Mouse (Mus musculus): ENCODE data around the gene Zfp689.
"Not testable (repeated sequence)": the region's sequence is repeated elsewhere in the genome, so short reads cannot be mapped to it uniquely, and the experiment has no call there.

The Zfp689 gene

DNA sequence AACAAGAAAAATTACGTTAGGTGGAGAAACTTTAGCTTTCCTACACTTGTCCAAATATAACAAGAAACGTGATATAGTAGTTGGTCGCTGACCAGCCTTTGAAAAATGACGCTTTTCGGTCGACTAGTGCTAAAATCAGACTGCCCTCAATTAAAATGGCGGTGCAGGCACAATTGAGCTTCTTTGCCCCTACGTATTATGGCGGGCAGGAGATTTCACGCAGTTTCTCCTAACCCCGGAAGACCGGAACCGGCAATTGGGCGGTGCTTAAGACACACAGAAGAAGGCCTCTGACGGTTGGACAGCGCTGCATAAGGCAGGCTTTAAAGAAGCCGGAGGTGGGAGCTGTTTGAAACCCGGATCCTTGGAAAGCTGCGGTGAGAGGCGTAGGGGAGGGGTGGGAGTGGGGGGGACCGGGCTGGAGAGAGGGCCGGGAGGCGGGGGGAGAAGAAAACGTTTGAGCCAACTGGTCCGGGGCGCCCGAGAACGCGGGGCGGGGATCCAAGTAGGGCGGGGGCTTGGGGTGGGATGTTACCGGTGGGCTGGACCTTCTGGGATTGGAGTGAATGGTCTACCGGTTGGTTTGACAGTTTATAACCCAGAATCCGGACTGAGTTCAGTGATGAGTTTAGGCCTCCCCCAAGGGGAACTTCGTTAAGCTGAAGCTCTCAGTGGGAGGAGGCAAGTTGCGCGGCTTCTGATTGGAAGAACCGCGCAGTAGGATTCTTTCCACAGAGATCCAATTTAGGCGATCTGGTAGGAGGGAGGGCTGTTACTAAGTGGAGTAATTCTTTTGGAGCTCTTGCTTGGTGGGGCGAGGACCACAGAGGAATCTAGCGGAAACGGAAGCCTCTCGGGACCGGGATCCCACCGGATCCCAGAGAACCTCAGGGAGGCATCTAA, 22.0 kb upstream of the Zfp689 start:
- DNase-seq (ENCODE audit: low spot score), result peak; percentile 89

DNA sequence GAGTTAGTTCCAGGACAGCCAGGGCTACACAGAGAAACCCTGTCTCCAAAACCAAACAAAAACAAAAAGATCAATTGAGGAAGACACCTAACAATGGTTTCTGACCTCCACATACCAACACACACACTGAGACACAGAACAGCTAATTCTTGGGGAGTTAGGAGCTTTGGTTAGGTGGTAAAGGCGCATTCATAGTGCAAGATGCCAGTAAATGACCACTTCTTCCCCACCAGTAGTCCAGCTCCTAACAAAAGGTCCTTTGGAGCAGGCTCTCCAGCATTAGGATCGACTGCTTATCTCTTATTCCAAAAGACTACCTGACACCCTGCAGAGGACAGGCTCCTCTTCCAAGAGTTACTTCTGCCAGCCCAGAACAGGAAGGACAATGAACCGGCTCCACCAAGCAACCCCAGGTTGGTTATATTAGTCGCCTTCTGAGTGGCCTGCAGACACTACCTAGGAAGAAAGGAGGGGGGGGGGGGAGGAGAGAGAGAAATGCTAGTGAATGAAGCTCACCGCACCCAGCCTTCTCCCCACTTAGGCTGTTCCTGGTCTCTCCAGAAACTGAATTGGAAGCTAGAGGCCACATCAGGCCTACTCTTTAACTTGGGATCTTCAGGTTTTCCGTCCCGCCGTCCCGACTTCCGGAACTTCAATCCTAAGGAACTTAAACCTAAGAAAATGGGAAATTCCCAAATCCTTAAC, 21.2 kb upstream of the Zfp689 start:
- no peak for DNase-seq (ENCODE audit: low spot score)

DNA sequence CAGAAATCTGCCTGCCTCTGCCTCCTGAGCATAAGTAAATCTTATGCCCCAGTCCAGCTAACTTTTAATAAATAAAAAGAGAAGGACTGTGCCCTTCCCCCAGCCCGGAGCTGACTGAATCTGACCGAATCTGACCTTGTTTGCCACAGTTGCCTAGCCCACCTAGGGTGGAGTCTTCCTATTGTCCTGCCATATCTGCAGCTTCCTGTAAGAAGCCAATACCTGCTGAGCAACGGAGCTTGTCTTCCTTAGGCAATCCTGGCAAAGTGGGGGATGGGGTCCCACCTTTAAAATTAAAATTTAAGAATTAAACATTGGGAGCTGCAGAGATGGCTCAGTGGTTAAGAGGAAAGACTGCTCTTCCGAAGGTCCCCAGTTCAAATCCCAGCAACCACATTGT, 17.6 kb upstream of the Zfp689 start:
- no peak for DNase-seq (ENCODE audit: low spot score)

DNA sequence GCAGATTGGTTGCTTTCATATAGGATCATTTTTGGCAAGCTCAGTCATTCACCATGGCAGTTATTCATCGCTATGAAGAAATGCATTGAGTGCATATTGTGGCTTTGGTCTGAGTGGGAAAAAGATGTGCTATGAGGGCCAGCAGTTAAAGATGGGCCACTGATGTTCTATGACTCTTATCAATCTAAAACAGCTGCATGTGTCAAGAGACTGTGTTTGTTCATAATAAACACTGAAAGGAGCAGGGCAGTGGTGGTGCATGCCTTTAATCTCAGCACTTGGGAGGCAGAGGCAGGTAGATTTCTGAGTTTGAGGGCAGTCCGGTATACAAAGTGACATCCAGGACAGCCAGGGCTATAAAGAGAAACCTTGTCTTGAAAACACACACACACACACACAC, 16.7 kb upstream of the Zfp689 start:
- not testable (repeated sequence) for DNase-seq (ENCODE audit: low spot score)

DNA sequence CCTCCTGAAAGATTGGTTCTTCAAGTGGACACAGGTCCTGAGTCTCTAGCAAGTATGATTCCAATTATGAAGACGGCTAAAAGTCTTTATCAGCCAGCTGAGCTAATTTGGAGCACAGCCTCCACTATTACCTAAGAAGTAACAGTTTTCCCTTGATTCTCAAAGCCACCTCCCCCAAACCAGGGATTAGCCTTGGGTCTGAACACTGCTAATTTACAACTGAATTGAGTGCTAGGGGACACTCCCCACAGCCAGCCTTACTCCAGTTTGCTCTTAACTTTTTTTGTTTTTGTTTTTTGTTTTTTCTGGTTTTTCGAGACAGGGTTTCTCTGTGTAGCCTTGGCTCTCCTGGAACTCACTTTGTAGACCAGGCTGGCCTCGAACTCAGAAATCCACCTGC, 16.2 kb upstream of the Zfp689 start:
- no peak for DNase-seq (ENCODE audit: low spot score)

DNA sequence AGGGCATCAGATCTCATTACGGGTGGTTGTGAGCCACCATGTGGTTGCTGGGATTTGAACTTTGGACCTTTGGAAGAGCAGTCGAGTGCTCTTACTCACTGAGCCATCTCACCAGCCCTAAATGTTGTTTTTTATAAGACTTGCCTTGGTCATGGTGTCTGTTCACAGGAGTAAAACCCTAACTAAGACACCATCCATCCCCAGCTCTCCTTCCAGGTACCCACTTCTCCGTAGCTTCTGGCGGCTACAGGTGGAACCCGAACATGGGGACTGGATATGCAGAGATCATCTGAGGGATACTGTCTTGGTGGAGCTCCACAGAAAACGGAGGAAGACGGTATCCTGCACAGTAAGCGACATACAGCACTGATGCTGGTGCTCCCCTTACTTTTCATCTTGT, 10.4 kb upstream of the Zfp689 start, which contains the start of gene Prr14:
Prr14 (plus strand) TSS at position 301 of the 400 bp plus-strand sequence.
- not testable (repeated sequence) for DNase-seq (ENCODE audit: low spot score)

DNA sequence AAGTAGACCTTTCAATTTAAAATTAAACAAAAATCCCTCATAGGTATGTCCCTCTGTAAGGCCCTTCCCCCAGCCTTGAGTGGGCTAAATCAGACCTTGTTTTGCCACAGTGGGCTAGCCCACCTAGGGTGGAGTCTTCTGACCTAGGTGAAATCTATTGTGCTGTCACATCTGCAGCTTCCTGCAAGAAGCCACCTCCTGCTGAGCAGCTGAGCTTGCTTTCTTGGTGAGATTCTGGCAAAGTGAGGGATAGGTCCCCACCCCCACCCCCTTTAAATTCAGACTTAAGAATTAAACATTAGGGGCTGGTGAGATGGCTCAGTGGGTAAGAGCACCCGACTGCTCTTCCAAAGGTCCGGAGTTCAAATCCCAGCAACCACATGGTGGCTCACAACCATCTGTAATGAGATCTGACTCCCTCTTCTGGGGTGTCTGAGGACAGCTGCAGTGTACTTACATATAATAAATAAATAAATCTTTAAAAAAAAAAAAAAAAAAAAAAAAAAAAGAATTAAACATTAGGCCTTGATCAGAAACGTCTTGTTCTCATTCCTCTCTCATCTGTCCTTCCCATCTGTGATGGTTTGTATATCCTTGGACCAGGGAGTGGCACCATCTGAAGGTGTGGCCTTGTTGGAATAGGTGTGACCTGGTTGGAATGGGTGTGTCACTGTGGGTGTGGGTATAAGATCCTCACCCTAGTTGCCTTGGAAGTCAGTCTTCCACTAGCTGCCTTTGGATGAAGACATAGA, 9.6 kb upstream of the Zfp689 start:
- DNase-seq (ENCODE audit: low spot score), result not testable (repeated sequence)

DNA sequence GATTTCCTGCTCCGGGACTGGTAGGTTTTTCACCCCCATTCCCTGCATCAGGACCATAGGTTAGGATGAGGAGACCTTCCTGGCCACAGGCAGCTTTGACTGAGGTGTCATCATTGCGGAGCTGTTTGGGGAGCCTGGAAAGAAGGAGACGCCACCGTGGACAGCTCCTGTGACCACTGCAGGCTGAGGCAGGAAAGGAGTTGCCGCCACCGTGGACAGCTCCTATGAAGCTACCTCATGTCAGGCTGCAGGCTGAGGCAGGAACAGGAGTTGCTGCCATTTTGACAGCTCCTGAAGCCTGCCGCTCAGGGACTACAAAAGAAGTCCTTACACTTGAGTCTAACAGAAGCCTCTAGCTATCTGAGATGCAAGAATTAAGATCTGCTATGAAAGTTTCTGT, 5.9 kb upstream of the Zfp689 start:
- DNase-seq (ENCODE audit: low spot score), result no peak

DNA sequence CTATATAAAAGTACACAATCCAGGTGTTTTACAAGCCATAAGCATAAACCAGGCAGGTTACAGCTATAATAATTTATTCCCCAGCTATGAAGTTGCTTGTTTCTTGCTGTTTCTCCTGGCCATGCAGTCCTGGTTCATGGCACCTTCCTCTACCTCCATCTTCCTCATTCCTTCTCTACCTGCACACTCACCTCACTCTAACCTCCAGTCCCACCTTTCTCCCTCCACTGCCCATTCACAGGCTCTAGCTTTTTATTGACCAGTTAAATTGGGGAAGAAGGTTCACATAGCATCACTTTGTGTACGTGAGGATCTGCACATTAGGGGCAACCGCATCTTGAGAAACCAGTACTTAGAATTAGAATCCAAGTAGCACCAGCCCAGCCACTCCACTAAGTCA, 4.1 kb upstream of the Zfp689 start:
- DNase-seq (ENCODE audit: low spot score), result no peak

DNA sequence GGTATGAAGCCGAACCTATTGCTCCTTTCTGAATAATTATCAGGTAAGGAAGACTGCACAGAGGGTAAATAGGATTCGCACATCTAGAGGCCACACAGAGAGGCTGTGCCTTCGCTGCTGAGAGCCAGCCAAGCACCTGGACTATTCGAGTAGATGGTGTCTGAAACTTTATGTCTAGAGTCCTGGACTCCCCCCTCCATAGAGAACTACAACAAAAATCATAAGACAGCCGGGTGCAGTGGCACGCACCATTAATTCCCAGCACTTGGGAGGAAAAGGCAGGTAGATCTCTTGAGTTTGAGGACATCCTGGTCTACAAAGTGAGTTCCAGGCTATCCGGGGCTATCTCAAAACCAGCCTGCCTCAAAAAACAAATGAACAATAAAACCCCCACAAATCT, 1.0 kb upstream of the Zfp689 start:
- no peak for DNase-seq (ENCODE audit: low spot score)

DNA sequence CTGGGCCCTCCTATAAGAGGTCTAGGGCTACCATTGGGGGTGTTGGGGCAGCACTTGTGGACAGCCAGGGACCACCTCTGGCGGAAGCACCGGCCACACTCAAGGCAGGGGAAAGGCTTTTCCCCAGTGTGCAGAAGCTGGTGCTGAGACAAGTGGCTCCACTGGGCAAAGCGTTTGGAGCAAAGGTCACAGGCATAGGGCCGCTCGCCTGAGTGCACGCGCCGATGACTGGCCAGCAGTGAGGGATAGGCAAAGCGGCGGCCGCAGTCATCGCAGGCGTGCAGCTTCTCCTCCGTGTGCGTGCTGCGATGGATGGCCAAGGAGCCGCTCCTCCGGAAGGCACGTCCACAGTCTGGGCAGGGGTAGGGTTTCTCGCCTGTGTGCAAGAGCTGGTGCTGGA, 5.0 kb downstream of the Zfp689 start:
- no peak for DNase-seq (ENCODE audit: low spot score)

DNA sequence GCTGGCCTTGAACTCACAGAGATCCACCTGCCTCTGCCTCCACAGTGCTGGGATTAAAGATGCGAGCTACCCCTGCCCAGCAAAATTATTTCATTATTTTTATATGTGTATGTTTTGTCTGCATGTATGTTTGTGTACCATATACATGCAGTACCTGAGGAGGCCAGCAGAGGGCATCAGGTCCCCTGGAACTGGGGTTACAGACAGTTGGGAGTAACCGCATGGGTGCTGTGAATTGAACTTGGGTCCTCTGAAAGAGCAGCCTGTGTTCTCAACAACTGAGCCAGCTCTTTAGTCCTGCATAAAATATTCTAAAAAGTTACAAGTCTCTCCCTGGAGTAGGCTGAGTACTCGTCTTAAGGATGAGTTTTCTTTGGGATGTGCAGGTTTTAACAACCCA, 11.2 kb downstream of the Zfp689 start:
- DNase-seq (ENCODE audit: low spot score), result peak; percentile 61

DNA sequence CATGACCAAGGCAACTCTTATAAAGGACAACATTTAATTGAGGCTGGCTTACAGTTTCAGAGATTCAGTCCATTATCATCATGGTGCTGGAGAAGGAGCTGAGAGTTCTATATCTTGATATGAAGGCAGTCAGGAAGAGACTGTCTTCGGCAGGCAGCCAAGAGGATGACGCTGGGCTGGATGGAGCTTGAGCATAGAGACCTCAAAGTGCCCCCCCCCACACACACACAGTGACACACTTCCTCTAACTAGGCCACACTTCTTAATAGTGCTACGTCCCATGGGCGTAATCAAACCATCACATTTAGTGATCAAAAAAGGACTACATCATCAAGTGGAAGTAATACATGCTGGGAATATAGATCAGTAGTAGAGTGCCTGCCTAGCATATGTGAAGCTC, 13.8 kb downstream of the Zfp689 start:
- no peak for DNase-seq (ENCODE audit: low spot score)

DNA sequence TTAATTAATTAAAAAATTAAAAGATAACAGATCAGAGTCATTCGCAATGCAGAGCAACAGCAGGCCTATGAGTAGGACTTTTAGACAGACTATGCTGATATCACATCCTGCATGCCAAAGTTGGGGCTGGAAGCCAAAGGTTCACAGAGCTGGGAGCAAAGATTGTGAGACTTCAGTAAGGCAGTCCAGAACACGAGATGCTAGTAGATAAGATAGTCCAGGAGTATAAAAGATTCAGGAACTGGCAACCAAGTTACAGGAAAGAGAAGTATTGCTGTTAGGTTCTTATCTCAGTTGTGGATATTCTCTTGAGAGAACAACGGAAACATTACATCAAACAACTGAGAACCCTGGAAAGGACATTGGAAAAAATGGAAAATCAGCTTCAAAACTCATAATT, 22.6 kb downstream of the Zfp689 start:
- no peak for DNase-seq (ENCODE audit: low spot score)

DNA sequence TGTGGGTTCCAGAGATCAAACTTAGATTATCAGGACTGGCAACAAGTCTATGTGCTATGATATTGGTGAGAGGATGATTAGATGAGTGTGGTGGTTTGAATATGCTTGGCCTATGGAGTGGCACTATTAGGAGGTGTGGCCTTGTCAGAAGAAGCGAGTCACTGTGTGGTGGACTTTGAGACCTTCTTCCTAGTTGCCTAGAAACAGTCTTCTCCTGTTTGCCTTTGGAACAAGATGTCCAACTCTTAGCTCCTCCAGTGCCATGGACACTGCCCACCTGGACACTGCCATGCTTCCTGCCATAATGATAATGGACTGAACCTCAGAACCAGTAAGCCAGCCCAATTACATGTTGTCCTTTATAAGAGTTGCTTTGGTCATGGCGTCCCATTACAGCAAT, 23.0 kb downstream of the Zfp689 start:
- no peak for DNase-seq (ENCODE audit: low spot score)

DNA sequence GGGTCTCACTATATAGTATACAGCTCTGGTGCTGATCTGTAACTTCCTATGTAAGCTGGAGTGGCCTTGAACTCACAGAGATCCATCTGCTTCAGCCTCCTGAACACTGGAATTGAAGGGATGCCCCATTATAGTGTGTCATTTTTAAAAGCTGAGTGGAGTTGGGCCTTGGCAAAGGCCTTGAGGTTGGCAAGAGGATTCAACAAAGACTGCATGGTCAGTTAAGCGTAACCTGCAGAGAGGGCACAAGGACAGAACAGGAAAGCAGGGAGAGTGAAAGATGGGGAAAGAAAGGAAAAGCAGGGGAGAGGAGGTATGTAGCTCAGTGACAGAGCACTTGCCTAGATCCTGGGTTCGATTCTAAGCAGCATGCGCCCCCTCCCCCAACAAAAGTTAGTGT, 23.7 kb downstream of the Zfp689 start:
- DNase-seq (ENCODE audit: low spot score), result no peak

DNA sequence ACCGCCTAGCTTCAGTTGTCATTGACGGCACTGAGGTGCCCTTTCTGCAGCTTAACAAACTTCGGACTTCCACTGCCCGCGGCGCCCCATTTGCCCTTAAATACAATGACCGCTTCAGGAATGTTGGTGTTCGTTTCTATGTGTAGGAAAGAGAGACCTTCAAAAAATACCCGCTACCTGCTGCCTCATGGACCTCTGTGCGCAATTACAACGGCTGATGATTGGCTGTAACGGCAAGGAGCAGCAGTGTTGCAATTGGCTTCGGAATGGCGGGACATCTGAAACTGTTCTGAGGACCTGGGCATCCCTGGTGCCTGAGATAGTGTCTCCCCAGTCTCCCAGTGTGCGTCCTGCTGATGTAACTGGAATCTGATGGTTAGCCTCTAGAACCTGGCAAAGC, 26.7 kb downstream of the Zfp689 start:
- DNase-seq (ENCODE audit: low spot score), result no peak

DNA sequence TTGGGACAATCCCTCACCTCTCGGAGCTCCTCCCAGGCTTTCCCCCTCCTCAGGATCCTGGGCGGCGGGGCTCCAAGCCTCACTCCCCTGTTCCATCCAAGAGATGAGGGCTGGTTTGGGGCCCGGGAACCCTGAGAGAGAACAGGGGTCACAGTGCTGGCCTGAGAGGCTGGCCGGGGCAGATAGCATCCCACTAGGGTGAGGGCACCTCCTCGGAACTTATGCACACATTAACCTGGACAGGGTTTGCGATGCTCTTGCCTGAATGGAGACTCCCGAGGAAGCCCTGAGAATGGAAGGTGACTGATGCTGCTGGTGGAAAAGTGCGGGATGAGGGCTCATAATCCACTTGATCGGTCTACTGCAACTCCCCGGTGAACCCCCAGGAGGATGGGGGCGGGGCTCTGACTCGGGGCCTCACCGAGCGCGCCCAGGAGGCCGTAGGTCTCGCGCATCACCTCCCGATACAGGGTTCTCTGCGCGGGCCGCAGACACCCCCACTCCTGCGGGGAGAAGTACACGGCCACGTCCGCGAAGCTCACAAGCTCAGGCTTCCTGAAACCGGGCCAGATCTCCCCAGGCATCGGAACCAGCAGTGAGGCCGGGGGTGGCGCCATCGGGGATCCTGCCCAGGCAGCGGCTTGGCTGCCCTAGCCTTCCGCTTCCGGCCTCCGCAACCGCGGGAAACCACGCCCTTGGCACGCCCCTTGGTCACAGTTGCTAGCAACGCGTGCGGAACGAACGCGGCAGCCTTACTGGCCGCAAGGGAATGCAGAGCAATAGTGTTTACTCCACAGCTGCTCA, 27.4 kb downstream of the Zfp689 start, which contains the start of gene Zfp688:
Zfp688 (minus strand) TSS at position 681 of the 804 bp plus-strand sequence.
- peak; percentile 97 for DNase-seq (ENCODE audit: low spot score)

DNA sequence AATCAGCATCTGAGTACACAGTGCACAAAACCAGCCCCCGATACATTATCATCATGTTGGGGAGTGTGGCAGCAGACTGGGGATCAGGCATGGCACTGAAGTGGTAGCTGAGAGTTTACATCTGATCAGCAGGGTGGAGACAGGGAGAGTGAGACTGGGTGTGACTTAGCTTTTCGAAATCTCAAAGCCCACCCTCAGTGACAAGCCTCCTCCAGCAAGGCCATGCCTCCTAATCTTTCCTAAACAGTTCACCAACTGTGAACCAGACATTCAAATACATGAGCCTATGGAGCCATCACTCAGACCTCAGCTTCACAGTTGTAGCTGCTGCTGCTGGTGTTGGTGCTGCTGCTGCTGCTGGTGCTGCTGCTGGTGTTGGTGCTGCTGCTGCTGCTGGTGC, 37.5 kb downstream of the Zfp689 start:
- DNase-seq (ENCODE audit: low spot score), result no peak

DNA sequence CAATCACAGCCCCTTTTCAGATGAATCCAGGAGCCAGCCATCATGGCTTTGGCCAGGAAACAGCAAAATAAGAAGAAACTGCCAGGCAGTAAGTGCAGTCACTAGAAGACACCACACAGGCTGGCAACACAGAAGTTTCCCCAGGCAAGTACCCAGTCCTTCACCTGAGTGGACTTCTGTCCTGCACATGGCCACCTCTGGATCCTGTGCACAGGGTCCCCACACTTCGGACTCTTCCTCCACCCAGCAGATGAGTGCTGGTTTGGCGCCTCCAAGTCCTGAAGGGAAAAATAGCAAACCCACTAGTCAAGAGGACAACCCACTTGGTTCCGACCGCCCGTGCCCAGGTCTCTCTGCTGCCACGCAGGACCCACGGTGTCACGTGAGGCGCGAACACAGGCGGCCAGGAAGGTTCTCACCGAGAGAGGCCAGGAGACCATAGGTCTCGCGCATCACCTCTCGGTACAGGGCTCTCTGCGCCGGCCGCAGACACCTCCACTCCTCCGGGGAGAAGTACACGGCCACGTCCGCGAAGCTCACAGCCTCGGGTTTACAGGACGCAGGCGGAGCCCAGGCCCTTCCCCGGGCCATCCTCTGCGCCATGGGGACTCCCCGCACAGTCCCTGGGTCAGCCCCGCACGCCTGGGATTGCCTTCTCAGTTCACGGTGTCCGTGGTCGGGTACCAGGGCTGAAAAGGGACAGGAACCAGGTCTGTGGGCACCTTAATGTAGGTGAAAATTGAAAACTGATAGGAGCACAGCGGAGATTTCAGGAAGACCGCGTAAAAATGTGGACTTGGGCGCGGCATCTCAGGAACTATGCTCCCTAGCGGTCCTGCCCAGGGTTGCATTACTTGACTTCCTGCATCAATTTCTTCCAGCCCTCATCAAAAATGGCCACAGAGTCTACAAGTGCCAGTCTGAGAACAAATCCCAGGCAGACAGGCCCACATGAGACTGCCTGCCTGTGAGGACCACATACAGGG, 42.7 kb downstream of the Zfp689 start, which contains the start of gene Zfp764:
Zfp764 (minus strand) TSS at position 821 of the 986 bp plus-strand sequence.
- peak; percentile 91 for DNase-seq (ENCODE audit: low spot score)
